Mouse (Mus musculus): ENCODE measurements around the gene Mkln1.
"Not testable (repeated sequence)": the region's sequence is repeated elsewhere in the genome, so short reads cannot be mapped to it uniquely, and the experiment has no call there.

The Mkln1 gene

GRCm38 (mm10) chr6:31549361-31550051, 151.0 kb downstream of the Mkln1 start:
- no peak for DNase-seq (ENCODE audit: low read depth, low spot score)

DNA sequence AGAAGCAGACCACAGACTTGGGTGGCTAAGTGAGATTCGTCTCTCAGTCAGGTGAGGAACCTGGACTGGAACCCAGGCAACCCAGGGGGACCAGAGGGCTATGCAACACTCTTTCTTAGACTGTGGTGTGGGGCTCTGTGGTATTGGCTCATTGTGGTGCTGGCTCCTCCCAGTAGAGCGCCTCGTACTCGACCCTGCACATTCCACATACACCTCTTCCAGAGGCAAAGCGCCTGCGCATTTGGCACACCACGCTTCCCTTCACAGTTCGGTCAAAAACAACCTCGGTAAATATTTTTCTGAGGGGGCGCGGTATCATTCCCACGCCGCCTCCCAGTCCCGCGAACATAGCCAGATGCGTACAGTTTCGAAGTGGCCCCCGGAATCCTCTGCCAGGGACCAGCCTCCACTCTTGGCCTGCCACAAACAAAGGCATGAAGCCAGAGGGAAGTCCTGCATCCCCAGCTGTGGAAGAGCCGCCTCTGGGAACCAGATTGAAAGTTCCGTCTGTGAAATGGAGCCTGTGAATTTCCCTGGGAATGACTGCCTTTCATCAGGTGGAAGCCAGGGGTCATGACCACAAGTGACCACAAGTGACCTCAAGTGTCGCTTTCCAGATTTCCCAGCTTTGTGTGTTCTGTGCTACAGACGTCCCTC, 152.5 kb downstream of the Mkln1 start:
- no peak for DNase-seq (ENCODE audit: low read depth, low spot score)

- no peak for DNase-seq (ENCODE audit: low read depth, low spot score)
Observed at GRCm38 (mm10) chr6:31556460-31557100, 158.0 kb downstream of the Mkln1 start.

- DNase-seq (ENCODE audit: low read depth, low spot score): no peak
Observed at GRCm38 (mm10) chr6:31560138-31560959, 161.8 kb downstream of the Mkln1 start.

- DNase-seq (ENCODE audit: low read depth, low spot score): not testable (repeated sequence)
Observed at GRCm38 (mm10) chr6:31561948-31562347, 163.4 kb downstream of the Mkln1 start.

- no peak for DNase-seq (ENCODE audit: low read depth, low spot score)
Observed at GRCm38 (mm10) chr6:31562371-31563080, 164.0 kb downstream of the Mkln1 start.

DNA sequence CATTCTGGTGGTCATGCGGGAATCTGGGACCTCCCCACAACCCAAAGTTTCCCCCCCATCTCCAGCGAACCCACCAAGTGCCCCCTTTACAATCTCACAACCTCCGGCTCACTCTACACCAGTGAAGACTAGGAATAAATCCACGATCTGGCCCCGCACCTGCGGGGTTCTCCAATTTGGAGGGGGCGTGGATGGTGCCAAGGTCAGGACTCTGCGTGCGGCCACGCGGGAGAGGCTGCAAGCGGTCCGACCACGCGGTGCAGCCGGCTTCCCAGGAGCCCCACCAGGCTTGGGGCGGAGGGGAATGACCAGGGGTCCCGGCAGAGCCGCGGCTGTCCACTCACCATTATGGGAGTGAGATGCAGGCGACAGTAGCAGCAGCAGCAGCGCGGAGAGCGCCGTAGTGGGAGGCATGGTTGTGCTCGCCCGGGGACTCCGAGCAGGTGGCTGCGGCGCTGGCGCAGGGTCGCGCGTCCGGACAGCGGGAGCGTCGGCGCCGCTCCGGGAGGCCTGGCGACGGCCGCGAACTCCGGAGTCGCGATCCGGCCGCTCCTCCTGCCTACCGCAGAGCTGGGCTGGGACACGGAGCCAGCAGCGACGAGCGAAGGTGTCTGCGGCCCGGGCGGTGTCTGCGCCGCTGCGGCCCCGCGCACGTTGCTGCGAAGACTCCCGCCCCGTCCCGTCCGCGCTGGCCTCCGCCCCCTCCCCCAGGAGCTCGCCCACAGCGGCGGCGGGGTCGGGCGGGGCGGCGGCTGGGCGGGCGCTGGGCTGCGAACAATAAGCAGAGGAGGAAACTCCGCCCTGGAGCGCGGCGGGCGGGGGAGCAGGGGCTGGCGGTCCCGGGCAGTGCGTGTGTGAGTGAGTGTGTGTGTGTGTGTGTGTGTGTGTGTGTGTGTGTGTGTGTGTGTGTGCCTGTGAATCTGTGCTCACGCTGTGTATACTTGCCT, 165.0 kb downstream of the Mkln1 start, which contains the start of gene Podxl:
TSS of gene Podxl (minus strand) at position 747 of the 947 bp plus-strand sequence.
- DNase-seq (ENCODE audit: low read depth, low spot score): no peak

DNA sequence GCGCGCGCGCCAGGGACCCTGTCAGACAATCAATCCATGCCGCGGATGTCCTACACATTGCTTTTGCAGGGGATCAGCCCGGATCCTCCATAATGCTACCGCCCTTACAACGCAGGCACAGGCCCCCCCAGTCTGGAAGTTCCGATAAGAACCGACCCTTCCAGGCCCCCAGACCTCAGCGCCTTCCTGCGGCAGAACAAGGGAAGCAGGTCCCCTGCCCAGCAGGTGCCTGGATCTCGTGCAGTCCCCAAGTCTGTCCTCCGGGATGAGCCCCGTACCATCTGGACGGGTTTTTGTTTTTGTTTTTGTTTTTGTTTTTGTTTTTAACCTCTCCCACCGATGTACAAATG, 165.6 kb downstream of the Mkln1 start:
- DNase-seq (ENCODE audit: low read depth, low spot score): no peak

DNA sequence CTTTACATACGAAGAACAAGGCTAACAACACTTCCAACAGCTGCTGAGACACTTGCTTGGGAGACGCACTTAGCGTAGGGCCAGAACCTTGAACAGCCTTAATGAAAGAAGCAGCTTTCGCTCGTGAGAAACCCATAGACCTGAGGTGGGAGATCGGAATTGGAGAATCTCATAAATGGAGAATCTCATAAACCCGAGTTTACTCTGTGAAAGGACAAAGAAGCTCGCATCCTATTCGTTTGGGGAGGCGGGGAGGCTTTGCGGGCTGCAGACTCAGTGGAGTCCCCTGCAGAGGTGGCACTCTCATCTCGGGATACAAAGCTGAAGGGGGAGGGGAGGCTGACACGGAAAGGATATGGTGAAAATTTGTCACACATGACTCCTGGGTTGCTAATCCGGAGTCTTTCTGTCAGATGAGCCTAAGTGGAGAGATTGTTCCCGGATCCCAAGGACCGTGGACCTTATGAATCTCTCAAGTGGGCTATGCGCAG, 166.4 kb downstream of the Mkln1 start:
- DNase-seq (ENCODE audit: low read depth, low spot score): no peak

Data from WW6 (cell line).